ENCODE assay signal across 7 mouse cellular contexts in genomic region chrX:94507698-94508441, GRCm38 (mm10). TPM values are rescaled to one million over a fixed set of nuclear protein-coding genes. Genes with fewer than 3 reads are reported as not detected.
DNase-seq lines count a peak whose midpoint lies in the region; ATAC-seq and TF ChIP-seq lines count a peak whose summit lies in the region.
"Not testable (repeated sequence)": the region's sequence is repeated elsewhere in the genome, so short reads cannot be mapped to it uniquely, and the experiment has no call there.

No protein-coding gene starts in this region.

- not testable (repeated sequence) for H3K4me1 ChIP-seq in forebrain, embryonic 16.5 days (replicated peaks; ENCODE audit: control insufficient read depth, insufficient read depth, low read length); midbrain, embryonic 13.5 days (replicated peaks); neural tube, embryonic 13.5 days (replicated peaks)
- peaks cover 12% of the 10 kb centered on the region for H3K4me1 ChIP-seq in hindbrain, embryonic 13.5 days (replicated peaks)

- H3K36me3 ChIP-seq in forebrain, embryonic 16.5 days (ENCODE audit: control insufficient read depth, insufficient read depth); hindbrain, embryonic 13.5 days; midbrain, embryonic 13.5 days; neural tube, embryonic 13.5 days: not testable (repeated sequence)

- WGBS in forebrain, embryonic 16.5 days, result 36% methylated on average over 6 of the region's 14 CpGs
- 29% methylated on average over 8 of the region's 14 CpGs for WGBS in hindbrain, embryonic 13.5 days
- 35% methylated on average over 6 of the region's 14 CpGs for WGBS in midbrain, embryonic 13.5 days
- whole genome bisulfite sequencing in neural tube, embryonic 13.5 days, result 33% methylated on average over 7 of the region's 14 CpGs

- not testable (repeated sequence) for TF ChIP-seq CTCF in brain, embryonic 14.5 days (IDR thresholded peaks at IDR 0.05; ENCODE audit: borderline replicate concordance, extremely low read depth, insufficient read depth, insufficient read length)

- not testable (repeated sequence) for TF ChIP-seq POLR2A in brain, embryonic 14.5 days (IDR thresholded peaks at IDR 0.05; ENCODE audit: borderline replicate concordance, extremely low read depth, insufficient read depth, insufficient read length, poor library complexity, severe bottlenecking)

- H3K4me3 ChIP-seq in forebrain, embryonic 16.5 days (replicated peaks; ENCODE audit: low read length); hindbrain, embryonic 13.5 days; midbrain, embryonic 13.5 days (replicated peaks); neural tube, embryonic 13.5 days: not testable (repeated sequence)

- not testable (repeated sequence) for H3K9ac ChIP-seq in forebrain, embryonic 16.5 days (replicated peaks; ENCODE audit: low read depth, low read length); hindbrain, embryonic 13.5 days; neural tube, embryonic 13.5 days
- 0 out of 2 replicates have a peak overlapping the region, but pooled peaks have one; percentile 19 for H3K9ac ChIP-seq in midbrain, embryonic 13.5 days (replicated peaks)

- H3K4me2 ChIP-seq in forebrain, embryonic 16.5 days (ENCODE audit: low read length), result not testable (repeated sequence)
- peak overlapping the region; percentile 29; the same call in 1 of the 2 replicates for H3K4me2 ChIP-seq in hindbrain, embryonic 13.5 days
- peak overlapping the region; percentile 32 for H3K4me2 ChIP-seq in midbrain, embryonic 13.5 days (replicated peaks)
- H3K4me2 ChIP-seq in neural tube, embryonic 13.5 days, result peak overlapping the region; percentile 25

- peak; percentile 95 for ATAC-seq in forebrain, embryonic 16.5 days
- peak; percentile 96 for ATAC-seq in hindbrain, embryonic 13.5 days (ENCODE audit: low FRiP score)
- peak; percentile 97 for ATAC-seq in midbrain, embryonic 13.5 days
- peak; percentile 92 for ATAC-seq in neural tube, embryonic 13.5 days (ENCODE audit: low read depth)

- DNase-seq in adrenal gland, adult (ENCODE audit: inconsistent age in 2 of 2, low spot score in 1 of 2), result peak; percentile 35 to 68
- DNase-seq in brain, embryonic 14.5 days (ENCODE audit: low read depth), result peak; percentile 52
- DNase-seq in layer of hippocampus, adult 9-11 months, result peak; percentile 5

- H3K27ac ChIP-seq in forebrain, embryonic 16.5 days (ENCODE audit: low read length), result peak overlapping the region; percentile 53
- H3K27ac ChIP-seq in hindbrain, embryonic 13.5 days, result peak overlapping the region; percentile 88
- H3K27ac ChIP-seq in midbrain, embryonic 13.5 days, result peak overlapping the region; percentile 85
- H3K27ac ChIP-seq in neural tube, embryonic 13.5 days (replicated peaks), result peak overlapping the region; percentile 79

- not testable (repeated sequence) for H3K9me3 ChIP-seq in forebrain, embryonic 16.5 days (ENCODE audit: control insufficient read depth, low read length); hindbrain, embryonic 13.5 days; midbrain, embryonic 13.5 days; neural tube, embryonic 13.5 days

- H3K27me3 ChIP-seq in forebrain, embryonic 16.5 days (replicated peaks; ENCODE audit: control insufficient read depth, insufficient read depth, low read length); hindbrain, embryonic 13.5 days; midbrain, embryonic 13.5 days; neural tube, embryonic 13.5 days: not testable (repeated sequence)

RNA-seq across cellular contexts. Expression of gene Maged1, which starts 34.1 kb away (rescaled TPM):
- polyA plus RNA-seq in brain, embryonic 14.5 days (2012; rRNA removed), result 986 and 1,050 TPM in 2 replicates
- polyA plus RNA-seq in forebrain, embryonic 16.5 days (2015; fragmentation: Nextera tagmentation; extraction: Ambion mirVana), result 978 and 998 TPM in 2 replicates
- polyA plus RNA-seq in hindbrain, embryonic 13.5 days (2015; fragmentation: Nextera tagmentation; extraction: Ambion mirVana), result 1,046 and 1,103 TPM in 2 replicates
- polyA plus RNA-seq in midbrain, embryonic 13.5 days (2015; fragmentation: Nextera tagmentation; extraction: Ambion mirVana), result 1,114 and 1,161 TPM in 2 replicates
- 1,010 and 1,048 TPM in 2 replicates for polyA plus RNA-seq in neural tube, embryonic 13.5 days (2015; fragmentation: Nextera tagmentation; extraction: Ambion mirVana)
